Mouse (Mus musculus) myocyte (in vitro differentiated cells): ENCODE results near the gene Rapgef5. TPM values are rescaled to one million over a fixed set of nuclear protein-coding genes. Genes with fewer than 3 reads are reported as not detected.

Experiments
- H3K27me3 ChIP-seq: one replicate; pipeline ENCODE4 v1.6.1; 2011; ENCODE audit not compliant: control insufficient read depth, insufficient read depth, insufficient read length
- H3K36me3 ChIP-seq: one replicate; pipeline ENCODE4 v1.6.1; 2011; ENCODE audit not compliant: control insufficient read depth, insufficient read depth
- H3K4me2 ChIP-seq: one replicate; pipeline ENCODE4 v1.6.1; 2011; ENCODE audit warnings: low read depth, control low read depth
- H3K4me3 ChIP-seq: one replicate; pipeline ENCODE4 v1.5.1; 2011; ENCODE audit warnings: mild to moderate bottlenecking, control low read depth, moderate library complexity
- H3K79me2 ChIP-seq: one replicate; pipeline ENCODE4 v1.6.1; 2011; ENCODE audit not compliant: control insufficient read depth, insufficient read depth
- H3ac ChIP-seq: one replicate; pipeline ENCODE4 v1.6.1; 2011; ENCODE audit not compliant: control insufficient read depth, insufficient read length
- CEBPB ChIP-seq: IDR thresholded peaks from 2 replicates; pipeline ENCODE4 v1.6.1; 2011; ENCODE audit warnings: mild to moderate bottlenecking, moderate library complexity; ENCODE audit not compliant: poor library complexity, insufficient read depth, severe bottlenecking
- E2F4 ChIP-seq: IDR thresholded peaks from one replicate; pipeline ENCODE4 v1.6.1; 2011; ENCODE audit warnings: mild to moderate bottlenecking, control low read depth, moderate library complexity; ENCODE audit not compliant: insufficient read depth
- MAX ChIP-seq: IDR thresholded peaks from one replicate; pipeline ENCODE4 v1.6.1; 2011; ENCODE audit warnings: low read depth, mild to moderate bottlenecking, control low read depth
- MYOD1 ChIP-seq, 3 experiments: IDR thresholded peaks; one replicate each; pipeline ENCODE4 v1.6.1; 2011; ENCODE audit warnings: control low read depth in 2 of 3, low read depth in 2 of 3, mild to moderate bottlenecking in 2 of 3, moderate library complexity in 1 of 3; ENCODE audit not compliant: insufficient read length in 2 of 3, control insufficient read depth in 1 of 3
- MYOG ChIP-seq, 3 experiments: IDR thresholded peaks; one replicate each; pipeline ENCODE4 v1.6.1; 2011; ENCODE audit warnings: control low read depth in 2 of 3, low read depth in 2 of 3, mild to moderate bottlenecking in 2 of 3; ENCODE audit not compliant: insufficient read length in 2 of 3, control insufficient read depth in 1 of 3, insufficient read depth in 1 of 3
- POLR2A ChIP-seq: IDR thresholded peaks from one replicate; pipeline ENCODE4 v1.6.1; 2011; ENCODE audit warnings: low read depth, mild to moderate bottlenecking, control low read depth, moderate library complexity; ENCODE audit not compliant: insufficient read length
- POLR2AphosphoS2 ChIP-seq: IDR thresholded peaks from one replicate; pipeline ENCODE4 v1.6.1; 2011; ENCODE audit warnings: low read depth, control low read depth; ENCODE audit not compliant: insufficient read length
- REST ChIP-seq: IDR thresholded peaks from one replicate; pipeline ENCODE4 v1.6.1; 2011; ENCODE audit warnings: mild to moderate bottlenecking, control low read depth, moderate library complexity; ENCODE audit not compliant: insufficient read depth, insufficient read length
- SRF ChIP-seq: IDR thresholded peaks from one replicate; pipeline ENCODE4 v1.6.1; 2011; ENCODE audit warnings: low read depth; ENCODE audit not compliant: control insufficient read depth, insufficient read length
- TCF12 ChIP-seq: IDR thresholded peaks from one replicate; pipeline ENCODE4 v1.6.1; 2011; ENCODE audit warnings: mild to moderate bottlenecking, control low read depth; ENCODE audit not compliant: poor library complexity, insufficient read depth, severe bottlenecking
- TCF3 ChIP-seq: IDR thresholded peaks from one replicate; pipeline ENCODE4 v1.6.1; 2011; ENCODE audit warnings: low read depth, control low read depth; ENCODE audit not compliant: insufficient read length
- USF1 ChIP-seq: IDR thresholded peaks from one replicate; pipeline ENCODE4 v1.6.1; 2011; ENCODE audit warnings: low read depth, mild to moderate bottlenecking, control low read depth, moderate library complexity
- polyA plus RNA-seq: library from polyadenylated mRNA; unstranded; fragments of >200 nt; fragmentation: generic; extraction: Trizol; gene quantifications from one replicate; pipeline ENCODE4 v1.2.1, GENCODE M21; 2012; ENCODE audit warnings: missing spikeins

The Rapgef5 gene
- polyA plus RNA-seq = 0.01 TPM

GRCm38 (mm10) chr12:117516179-117516578 lies at the start of gene Rapgef5:
Gene Rapgef5, plus strand, starts transcription at chr12:117516479.
- no peak within 1 kb of the TSS for H3K4me2 ChIP-seq
- H3K27me3 ChIP-seq = no peaks in the 10 kb centered on the region
- H3ac ChIP-seq = no peak within 1 kb of the TSS
- no peak for TF ChIP-seq MYOD1 (IDR thresholded peaks at IDR 0.05; ENCODE audit: control insufficient read depth in 1 of 3, insufficient read length in 2 of 3, low read depth in 2 of 3)
- H3K36me3 ChIP-seq = no peaks in the 10 kb centered on the region
- H3K79me2 ChIP-seq = no peaks in the 10 kb centered on the region
- H3K4me3 ChIP-seq = no peak within 1 kb of the TSS

- no peaks in the 10 kb centered on the region for H3K79me2 ChIP-seq
- H3K4me3 ChIP-seq = no peak overlapping the region
- no peaks in the 10 kb centered on the region for H3K36me3 ChIP-seq
- H3ac ChIP-seq = no peak overlapping the region
- TF ChIP-seq REST = no peak
- TF ChIP-seq POLR2AphosphoS2 = no peak
- TF ChIP-seq TCF3 = no peak
- no peak for TF ChIP-seq POLR2A
- no peak for TF ChIP-seq USF1
- no peak for TF ChIP-seq MYOG (IDR thresholded peaks at IDR 0.05; ENCODE audit: control insufficient read depth in 1 of 3, insufficient read depth in 1 of 3, insufficient read length in 2 of 3, low read depth in 2 of 3)
- no peak for TF ChIP-seq CEBPB
- TF ChIP-seq MYOD1 (IDR thresholded peaks at IDR 0.05; ENCODE audit: control insufficient read depth in 1 of 3, insufficient read length in 2 of 3, low read depth in 2 of 3) = no peak
- TF ChIP-seq SRF = no peak
- no peak for TF ChIP-seq E2F4
- TF ChIP-seq MAX = no peak
- TF ChIP-seq TCF12 = no peak
- no peaks in the 10 kb centered on the region for H3K27me3 ChIP-seq
- no peak overlapping the region for H3K4me2 ChIP-seq
These were observed 48.0 kb upstream of the Rapgef5 start for GRCm38 (mm10) chr12:117468329-117468728.

- no peak overlapping the region for H3K4me2 ChIP-seq
- H3K79me2 ChIP-seq = no peaks in the 10 kb centered on the region
- no peak overlapping the region for H3ac ChIP-seq
- H3K4me3 ChIP-seq = no peak overlapping the region
- no peaks in the 10 kb centered on the region for H3K27me3 ChIP-seq
- H3K36me3 ChIP-seq = no peaks in the 10 kb centered on the region
- TF ChIP-seq MYOG (IDR thresholded peaks at IDR 0.05; ENCODE audit: control insufficient read depth in 1 of 3, insufficient read depth in 1 of 3, insufficient read length in 2 of 3, low read depth in 2 of 3) (no peak), MYOD1 (IDR thresholded peaks at IDR 0.05; ENCODE audit: control insufficient read depth in 1 of 3, insufficient read length in 2 of 3, low read depth in 2 of 3) (no peak), TCF3 (no peak), SRF (no peak), USF1 (no peak), E2F4 (no peak), TCF12 (no peak), POLR2A (no peak), CEBPB (no peak), POLR2AphosphoS2 (no peak), REST (no peak), MAX (no peak)
These were observed 37.3 kb upstream of the Rapgef5 start for GRCm38 (mm10) chr12:117479014-117479413.

- Histone ChIP-seq H3K4me2 (no peak overlapping the region), H3ac (no peak overlapping the region), H3K27me3 (no peaks in the 10 kb centered on the region), H3K79me2 (no peaks in the 10 kb centered on the region), H3K4me3 (no peak overlapping the region), H3K36me3 (no peaks in the 10 kb centered on the region)
- no peak for TF ChIP-seq REST
These were observed 36.6 kb upstream of the Rapgef5 start for GRCm38 (mm10) chr12:117479680-117480079.

- TF ChIP-seq E2F4 (no peak), TCF12 (no peak), POLR2AphosphoS2 (no peak), SRF (no peak), TCF3 (no peak), MAX (no peak), MYOD1 (IDR thresholded peaks at IDR 0.05; ENCODE audit: control insufficient read depth in 1 of 3, insufficient read length in 2 of 3, low read depth in 2 of 3) (no peak), CEBPB (no peak), POLR2A (no peak), REST (no peak), MYOG (IDR thresholded peaks at IDR 0.05; ENCODE audit: control insufficient read depth in 1 of 3, insufficient read depth in 1 of 3, insufficient read length in 2 of 3, low read depth in 2 of 3) (no peak), USF1 (no peak)
- Histone ChIP-seq H3K36me3 (no peaks in the 10 kb centered on the region), H3K4me2 (no peak overlapping the region), H3K27me3 (no peaks in the 10 kb centered on the region), H3ac (no peak overlapping the region), H3K4me3 (no peak overlapping the region), H3K79me2 (no peaks in the 10 kb centered on the region)
These were observed 35.3 kb upstream of the Rapgef5 start for GRCm38 (mm10) chr12:117480958-117481357.
